Mouse (Mus musculus) T-helper 17 cell (primary cell): ENCODE measurements around the gene Adcy9.

Experiments used
- in situ Hi-C, 2 experiments: fragments of 300-600 bp; cut with MboI, MseI; formaldehyde crosslinking; loops; 1 replicate in 1 of 2; 2 replicates in 1 of 2; pipeline ENCODE4 v1.15.1; 2025; ENCODE audit warnings: high pct_unique_total_duplicates in 2 of 2

Adcy9 gene

DNA sequence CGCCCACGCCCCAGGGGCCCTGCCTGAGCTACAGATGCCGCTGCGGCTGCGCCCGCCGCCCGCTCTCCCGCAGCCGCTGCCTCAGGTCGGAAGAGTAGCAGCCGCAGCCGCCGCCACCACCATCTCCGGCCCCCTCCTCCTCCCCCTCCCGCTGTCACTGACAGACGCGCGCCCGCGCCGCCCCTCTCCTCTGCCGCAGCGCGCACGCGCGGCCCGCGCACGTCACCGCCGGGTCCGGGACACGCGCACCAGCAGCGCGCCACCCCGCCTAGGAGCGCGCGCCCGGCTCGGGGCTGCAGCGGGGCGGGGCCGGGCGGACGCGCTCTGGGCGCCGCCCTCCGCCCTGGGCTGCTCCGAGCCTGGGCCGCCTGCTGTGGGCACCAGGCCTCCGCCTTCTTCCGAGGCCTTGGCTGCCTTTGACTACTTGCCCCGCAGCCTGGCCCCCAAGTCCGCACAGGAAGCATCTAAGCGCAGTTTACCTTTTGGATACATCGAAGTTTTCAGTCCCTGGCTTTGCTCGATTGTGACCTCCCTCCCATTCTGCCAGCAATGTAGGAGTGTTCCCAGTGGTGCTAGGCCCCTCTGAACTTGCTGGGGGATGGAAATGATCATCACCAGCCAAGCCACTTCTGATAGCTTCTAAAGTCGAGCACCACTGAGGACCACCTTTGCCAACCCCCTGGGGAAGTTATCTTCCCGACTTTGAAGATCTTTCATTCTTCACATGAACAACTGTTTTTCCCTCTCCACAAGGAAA is at the start of gene Adcy9:
Adcy9 (minus strand) TSS at position 201 of the 757 bp plus-strand sequence.
- in situ Hi-C loops, result loop anchor here in 1 of 2 experiments (5.0 kb wide), 1 partner anchor 47 kb away; no protein-coding TSS in a partner anchor

DNA sequence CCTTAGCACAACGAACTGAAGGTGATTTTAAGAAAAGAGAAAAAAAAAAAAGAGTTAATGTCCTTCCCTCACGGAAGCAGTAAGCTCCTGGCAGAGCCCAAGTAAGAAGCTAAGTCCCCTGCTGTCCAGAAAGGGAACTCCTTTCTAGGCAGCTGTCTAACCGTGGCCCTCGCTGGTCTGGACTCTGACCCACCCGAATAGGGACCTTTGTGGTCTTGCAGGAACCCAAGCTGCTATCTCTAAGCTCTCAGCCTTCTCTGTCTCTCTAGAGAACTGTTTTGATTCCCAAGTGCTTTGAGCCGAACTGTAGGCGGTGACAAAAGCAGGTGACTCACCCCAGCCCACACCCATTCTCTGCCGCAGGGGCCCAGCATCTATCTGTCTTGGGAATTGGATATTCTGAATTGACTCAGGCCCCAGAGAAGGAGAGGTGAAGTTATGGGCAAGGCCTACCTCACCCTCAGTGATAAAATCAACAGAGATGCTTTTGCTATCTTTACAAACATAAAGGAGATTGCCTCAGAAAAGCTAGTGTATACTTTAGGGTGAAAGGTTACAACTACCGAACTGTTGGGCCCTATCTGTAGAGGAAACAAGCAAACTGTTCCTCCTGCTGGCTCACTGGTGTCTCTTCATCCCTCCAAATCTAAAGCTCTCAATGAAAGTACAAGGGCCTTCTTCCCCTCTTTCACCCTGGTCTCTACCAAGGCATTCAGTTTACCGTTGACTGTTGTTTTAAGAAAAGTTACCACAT is 49.5 kb upstream of the Adcy9 start:
- in situ Hi-C loops, result loop anchor here in 1 of 2 experiments (5.0 kb wide), 1 partner anchor 47 kb away; the partner anchor contains the start of gene Adcy9

DNA sequence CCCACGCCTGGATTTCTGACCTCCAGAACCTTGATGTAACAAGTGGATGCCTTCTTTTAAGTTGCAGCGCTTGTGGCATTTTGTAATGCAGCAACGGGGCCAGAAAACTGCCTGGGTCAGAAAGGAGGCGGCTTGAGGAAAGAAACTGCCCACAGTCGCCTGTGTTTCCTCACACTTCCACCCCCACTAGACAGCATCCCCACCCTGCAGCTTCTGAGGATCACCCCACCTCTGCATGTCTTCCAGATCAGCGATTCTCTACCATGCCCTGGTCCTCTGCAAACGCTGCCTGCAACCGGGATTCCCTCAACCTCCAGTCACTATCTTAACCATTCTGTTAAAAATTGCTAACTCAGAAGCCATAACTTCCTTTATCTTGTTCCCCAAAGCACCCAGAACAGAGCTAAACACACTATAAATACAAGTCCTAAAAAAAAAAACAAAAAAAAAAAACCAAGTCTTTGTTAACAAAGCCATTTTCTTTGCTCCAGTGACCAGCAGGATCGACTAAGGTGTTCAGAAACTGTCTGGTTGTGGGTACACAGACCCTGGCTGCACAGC is 44.3 kb upstream of the Adcy9 start:
- in situ Hi-C loops, result loop anchor here in 1 of 2 experiments (5.0 kb wide), 1 partner anchor 42 kb away; the partner anchor contains the start of gene Adcy9

DNA sequence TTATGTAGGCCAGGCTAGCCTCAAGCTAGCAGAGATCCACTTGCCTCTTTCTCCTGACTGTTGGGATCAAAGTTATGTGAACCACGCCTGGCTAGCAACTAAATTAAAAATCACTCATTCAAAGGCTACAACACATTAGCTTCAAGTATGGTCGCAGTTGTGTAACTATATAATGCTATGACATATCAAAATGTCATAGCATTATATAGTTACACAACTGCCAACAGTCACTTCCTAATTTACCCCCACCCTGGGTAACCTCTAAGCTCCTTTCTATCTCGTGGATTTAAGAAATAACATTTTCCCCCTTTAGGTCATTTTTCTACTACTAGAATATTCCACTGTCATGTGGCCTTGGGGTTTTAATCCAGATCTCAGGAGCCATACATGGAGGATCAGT is 37.6 kb upstream of the Adcy9 start:
- in situ Hi-C loops, result no loop called here

DNA sequence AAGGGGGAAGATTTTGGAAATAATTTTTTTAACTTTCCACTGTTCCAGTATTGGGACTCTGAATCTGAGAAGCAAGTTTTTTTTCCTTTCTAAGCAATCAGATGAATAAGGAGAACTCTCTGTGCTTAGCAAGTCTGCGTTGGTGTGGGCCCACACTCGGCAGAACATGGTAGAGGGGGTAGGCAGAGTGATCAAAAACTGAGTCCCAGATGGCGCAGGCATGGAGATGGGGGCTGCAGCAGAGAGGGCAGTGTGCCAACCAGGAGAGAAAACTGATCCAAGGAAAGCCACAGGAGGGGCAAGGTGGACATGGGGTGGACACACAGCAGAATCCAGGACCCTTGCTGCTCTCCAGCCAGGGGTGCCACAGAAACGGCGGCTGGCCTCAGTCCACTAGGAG is 36.1 kb upstream of the Adcy9 start:
- in situ Hi-C loops, result no loop called here

DNA sequence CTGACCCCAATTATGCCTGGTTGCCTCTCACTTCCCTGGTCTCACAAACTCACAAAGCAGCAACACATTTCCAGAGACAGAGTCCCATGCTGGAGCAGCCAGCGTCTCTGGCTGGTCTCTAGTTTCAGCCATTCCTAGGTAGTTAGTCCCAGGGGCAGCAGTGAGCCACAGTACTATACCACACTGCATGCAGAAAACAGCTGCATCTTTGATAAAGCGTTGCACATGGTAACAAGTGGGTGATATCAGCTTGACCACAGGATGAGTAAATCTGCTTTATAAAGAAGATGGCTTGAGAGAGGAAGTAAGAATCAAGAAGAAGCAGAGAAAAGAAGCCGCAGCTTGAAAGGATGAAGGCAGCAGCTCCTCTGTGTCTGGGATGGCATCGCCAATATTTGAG is 35.4 kb upstream of the Adcy9 start:
- in situ Hi-C loops, result no loop called here

DNA sequence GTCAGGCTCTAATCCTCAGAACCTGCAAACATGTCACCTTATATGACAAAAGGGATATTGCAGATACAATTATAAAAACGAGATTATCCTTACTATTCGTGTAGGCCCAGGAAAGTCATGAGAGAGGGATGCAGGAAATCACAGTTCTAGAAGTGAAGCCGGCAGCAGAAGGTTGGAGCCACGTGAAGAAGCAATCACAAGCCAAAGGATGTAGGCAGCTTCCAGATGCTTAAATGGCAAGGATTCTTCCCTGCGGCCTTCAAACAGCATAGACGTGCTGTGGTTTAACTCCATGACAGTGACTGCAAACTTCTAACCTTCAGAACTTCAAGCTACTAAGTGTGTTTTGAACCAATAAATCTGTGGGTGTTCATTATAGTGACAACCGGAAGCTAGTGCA is 34.3 kb upstream of the Adcy9 start:
- in situ Hi-C loops, result no loop called here

DNA sequence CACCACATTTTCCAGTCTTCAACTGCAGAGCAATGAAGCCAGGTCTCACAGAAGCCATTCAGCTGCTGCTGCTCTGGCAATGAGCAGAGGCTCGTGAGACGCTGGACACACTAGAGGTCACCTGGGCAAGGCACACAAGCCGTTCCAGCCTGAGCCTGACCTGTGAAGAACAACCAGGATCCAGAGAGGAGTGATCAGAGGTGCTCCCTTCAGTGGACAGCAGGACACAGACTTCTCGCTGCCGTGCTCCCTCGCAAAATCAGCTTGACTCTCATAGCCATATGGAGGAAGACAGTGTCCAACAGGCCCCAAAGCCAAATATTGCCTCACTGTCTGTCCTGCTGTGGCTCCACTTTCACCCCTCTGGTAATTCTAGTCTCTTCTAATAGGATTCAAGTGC is 29.1 kb upstream of the Adcy9 start:
- in situ Hi-C loops, result no loop called here

DNA sequence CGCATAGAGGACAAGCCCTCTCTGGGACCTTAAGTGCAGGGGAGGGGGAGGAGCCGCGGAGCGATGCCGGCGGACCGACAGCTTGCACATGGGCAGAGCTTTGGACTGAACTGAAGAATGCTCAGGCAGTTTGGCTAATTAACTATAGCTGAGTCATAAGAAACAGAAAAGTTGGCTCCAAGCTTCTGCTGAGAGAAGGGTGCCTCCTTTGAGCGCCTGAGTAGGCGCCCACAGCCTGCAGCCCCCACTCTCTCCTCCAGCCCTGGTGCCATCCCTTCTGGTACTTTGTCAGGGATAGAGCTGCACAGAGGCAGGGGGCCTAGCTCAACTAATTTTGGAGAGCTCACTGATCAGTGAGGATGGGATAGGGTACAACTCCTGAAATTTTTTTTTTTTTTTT is 27.9 kb upstream of the Adcy9 start:
- in situ Hi-C loops, result no loop called here

DNA sequence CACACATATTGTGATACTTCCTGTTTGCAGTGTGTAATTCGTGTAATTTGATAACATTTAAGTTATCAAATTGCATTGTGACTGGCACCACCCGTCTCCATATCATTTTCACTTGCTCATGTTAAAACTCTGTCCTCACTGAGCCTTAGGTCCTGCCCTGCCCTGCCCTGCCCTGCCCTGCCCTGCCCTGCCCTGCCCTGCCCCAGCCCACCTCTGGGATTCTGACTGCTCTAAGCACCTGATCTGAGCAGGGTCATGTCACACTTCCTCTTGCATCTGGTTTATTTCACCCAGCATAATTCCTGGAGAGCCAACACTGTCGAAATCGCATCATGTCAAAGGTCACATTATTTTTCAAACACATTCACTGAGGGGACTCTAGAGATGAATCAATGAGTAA is 26.1 kb upstream of the Adcy9 start:
- in situ Hi-C loops, result no loop called here

DNA sequence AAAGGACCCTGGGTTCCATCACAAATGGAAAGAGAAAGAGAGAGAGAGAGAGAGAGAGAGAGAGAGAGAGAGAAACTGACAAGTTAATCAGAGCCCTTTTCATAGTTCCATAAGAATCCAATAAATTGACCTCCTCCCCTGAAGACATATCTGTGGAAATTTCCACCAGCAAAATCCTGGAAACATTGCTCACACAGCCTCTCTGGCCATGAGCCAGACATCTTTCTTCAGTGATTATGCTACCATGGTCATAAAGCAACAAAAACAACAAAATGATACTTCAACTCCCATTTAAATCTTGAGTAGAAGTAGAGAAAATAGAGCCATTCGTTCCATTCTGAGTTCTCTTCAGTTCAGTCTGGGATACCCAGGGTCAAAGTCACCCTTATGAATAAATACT is 24.1 kb upstream of the Adcy9 start:
- in situ Hi-C loops, result no loop called here

DNA sequence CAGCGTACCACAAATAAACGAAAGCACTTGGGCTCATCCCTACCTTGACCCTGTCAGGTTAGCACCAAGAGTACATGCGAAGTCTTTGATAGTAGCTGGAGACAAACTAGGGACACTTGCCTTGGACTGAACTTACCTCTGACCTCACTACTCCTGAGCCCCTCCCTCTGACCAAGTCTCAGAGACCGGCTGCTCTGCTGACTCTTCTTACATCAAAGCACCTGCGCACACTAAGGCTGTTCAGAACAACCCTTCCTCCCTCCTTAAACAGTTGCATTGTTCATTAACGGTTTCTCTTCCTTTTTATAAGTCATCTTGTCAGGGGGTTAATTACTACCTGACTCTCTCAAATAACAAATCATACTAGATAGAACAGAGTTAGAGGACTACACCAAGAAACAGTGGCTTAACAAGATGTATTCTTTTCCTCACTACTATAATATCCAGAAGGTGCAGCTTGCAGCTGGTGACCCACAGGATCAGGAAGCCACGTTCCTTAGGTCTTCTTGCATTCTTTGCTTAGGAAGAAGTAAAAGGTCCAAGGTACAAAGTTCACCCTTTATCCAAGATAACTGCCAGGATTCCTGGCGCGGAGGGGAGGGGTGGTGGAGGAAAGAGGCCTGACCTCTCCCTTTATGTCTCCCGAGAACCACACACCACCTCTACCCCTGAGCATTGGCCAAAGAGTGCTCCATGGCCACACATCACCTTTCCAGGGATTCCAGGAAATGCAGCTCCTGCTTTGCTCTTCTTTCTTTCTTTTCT is 19.2 kb upstream of the Adcy9 start:
- in situ Hi-C loops, result no loop called here

DNA sequence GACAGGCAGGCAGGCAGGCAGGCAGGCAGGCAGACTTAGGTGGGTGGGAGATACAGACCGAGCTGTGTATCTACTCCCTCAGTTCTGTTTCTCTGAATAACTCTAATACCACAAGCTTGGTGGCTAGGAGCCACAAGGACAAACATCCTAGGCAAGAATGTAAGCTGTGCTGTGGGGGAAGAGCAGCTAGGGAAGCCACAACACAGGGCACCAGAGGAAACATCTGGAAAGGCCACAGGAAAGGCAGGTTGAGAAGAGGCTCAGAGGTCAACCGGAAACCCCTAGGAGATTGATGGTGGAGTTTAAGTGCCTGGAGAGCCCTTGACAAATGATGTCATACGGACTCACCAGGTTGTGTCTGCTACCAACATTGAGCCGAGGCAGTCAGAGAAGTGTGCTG is 16.4 kb upstream of the Adcy9 start:
- in situ Hi-C loops, result no loop called here

DNA sequence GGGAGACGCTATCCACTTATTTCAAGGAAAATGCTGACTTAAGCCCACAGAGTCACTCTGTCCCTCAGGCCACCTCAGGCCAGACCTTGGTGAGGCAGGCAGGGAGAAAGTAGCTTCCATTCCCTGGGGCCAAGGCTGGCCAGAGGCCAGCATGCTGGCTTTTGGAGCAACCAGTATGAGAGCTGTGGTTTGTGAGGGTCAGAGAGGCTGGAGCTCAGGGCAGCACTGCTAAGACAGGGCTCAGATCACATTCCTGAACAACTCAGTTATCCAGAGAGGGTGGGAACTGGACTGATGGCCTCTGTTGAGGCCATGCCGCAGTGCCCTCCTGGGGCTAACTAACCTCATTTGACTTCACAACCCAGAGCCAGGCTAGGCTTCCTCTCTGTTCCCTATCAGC is 15.1 kb upstream of the Adcy9 start:
- in situ Hi-C loops, result no loop called here

DNA sequence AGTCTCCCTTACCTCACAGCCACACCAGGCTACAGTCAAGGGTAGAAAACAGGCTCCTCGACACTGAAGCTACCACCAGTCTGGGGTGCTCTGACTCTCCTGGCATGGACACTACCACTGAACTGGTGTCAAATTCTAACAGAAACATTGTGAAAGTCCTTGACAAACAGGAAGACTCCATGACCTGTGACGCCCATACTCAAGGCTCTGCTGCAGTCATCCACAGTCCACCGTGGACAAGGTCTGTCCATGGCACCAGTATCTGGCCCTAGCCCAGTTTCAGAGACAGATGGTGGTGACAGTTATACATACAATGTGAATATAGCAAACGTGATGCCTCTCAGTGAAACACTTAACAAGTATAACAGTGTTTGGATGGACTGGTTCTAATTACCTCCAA is 11.5 kb upstream of the Adcy9 start:
- in situ Hi-C loops, result no loop called here

DNA sequence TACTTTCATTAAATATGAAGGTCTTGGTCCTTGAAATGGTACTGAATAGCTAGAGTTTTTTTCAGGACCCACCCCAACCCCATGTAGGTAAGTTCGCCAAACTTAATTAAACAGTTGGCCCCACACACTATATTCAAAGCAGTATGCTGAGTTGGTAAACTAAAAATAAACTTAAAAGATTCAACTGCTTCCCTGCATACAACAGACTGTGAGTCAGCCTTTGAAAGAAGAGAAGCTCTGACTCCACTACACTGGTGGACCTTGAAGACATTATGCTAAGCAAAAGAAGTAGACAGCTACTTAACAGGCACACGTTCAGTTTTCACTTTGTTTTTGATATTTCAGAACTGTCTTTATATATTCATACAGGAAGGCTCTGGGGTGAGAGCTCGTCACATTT is 10.7 kb upstream of the Adcy9 start:
- in situ Hi-C loops, result no loop called here

DNA sequence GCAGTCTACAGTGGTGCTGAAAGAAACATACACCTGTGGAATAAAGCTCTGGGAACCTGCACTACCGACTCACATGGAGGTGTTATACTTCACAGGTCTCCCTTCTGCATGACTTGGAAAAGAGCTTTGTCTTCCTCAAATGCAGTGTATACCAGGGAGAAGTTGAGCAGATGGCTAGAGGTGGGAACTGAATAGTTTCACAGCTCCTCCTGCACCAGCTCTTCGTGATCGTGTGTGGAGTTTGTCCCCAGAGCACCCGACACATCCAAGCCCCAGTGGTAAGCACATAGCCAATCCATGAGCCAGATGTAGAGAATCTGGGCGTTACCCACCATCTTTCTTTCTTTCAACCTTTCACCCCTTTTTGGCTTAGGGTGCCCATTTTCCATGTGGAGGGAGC is 9.9 kb upstream of the Adcy9 start:
- in situ Hi-C loops, result no loop called here

DNA sequence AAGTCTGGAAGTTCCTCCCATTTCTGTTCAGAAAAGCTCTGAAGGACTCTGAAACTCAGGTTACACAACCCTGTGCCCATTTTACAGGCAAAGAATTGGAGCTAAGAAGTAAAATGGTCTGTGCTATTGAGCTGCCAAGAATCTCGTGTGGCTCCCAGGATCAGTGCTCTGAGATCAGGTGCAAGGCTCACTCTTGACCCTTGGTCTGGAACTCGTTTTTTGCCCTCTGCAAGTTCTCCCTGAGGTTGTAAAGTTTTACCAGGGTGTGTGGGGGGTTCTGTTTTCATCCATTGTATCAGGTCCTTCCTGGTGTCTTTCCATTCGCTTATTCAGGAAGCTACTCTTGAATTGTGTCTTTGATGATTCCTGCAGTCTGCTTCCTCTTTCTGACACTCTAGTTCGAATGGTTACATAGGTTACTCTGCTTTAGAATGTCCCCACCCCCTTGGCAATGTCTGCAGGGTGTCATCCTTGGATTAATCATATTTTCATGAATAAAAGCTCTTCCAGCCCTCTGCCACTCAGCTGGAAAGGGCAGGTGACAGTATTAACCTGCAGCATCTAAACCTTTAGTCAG is 5.4 kb upstream of the Adcy9 start:
- in situ Hi-C loops, result no loop called here

DNA sequence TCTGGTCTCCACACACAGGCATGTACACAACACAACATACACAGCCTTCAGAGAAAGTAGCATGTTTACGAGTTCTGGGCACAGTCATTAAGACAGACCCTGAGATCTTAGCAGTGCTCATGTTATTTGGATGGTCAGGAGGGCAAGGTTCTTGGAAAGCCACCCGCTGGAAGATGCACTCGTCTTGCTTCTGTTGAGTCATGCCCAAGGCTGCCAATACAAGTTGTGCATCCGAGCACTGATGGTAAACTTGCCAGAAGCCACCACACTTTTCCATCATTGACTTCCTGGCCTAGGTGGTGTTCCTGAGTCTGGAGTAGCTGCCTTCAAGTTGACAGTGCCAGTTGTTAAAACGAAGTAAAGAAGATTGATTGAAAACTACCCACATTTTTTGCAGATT is 3.3 kb upstream of the Adcy9 start:
- in situ Hi-C loops, result loop anchor here in 1 of 2 experiments (5.0 kb wide), 1 partner anchor 44 kb away; no protein-coding TSS in a partner anchor

DNA sequence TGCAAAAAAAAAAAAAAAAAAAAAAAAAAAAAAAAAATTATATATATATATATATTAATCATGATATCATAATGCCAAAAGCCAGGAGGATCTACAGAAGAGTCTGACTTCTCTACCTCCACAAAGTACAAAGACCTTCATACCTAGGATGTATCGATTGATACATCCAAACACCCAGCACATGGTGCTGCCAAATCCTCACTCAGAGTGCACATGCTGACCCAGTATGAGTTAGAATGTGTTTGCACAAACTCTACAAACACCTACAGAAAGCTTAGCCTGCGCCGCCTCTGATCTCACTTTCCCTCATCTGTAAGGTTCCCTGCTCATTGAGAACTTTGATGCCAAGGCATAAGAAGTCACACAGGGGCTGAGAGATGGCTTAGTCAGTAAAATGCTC is 2.7 kb upstream of the Adcy9 start:
- in situ Hi-C loops, result loop anchor here in 1 of 2 experiments (5.0 kb wide), 1 partner anchor 44 kb away; no protein-coding TSS in a partner anchor
